Mouse (Mus musculus): Measurements from ENCODE around the gene Lrba. TPM values are rescaled to one million over a fixed set of nuclear protein-coding genes. Genes with fewer than 3 reads are reported as not detected.

The Lrba gene
- polyA plus RNA-seq, 1 experiment from 2014 or later, result 8.8 TPM

- H3K36me3 ChIP-seq (ENCODE audit: control insufficient read depth, insufficient read depth), result no peaks in the 10 kb centered on the region
- H3K4me3 ChIP-seq (ENCODE audit: low read depth, low read length), result no peak overlapping the region
- H3K9ac ChIP-seq (ENCODE audit: low read depth, low read length), result no peak overlapping the region
- H3K4me2 ChIP-seq (replicated peaks; ENCODE audit: low read depth), result no peak overlapping the region
- no peaks in the 10 kb centered on the region for H3K4me1 ChIP-seq (replicated peaks; ENCODE audit: control insufficient read depth, insufficient read depth, low read length)
- no peak for TF ChIP-seq CTCF (IDR thresholded peaks at IDR 0.05; ENCODE audit: low read depth)
- WGBS, result 79% methylated on average over 4 of the region's 4 CpGs
- ATAC-seq, result no peak
- no peaks in the 10 kb centered on the region for H3K9me3 ChIP-seq (ENCODE audit: control insufficient read depth)
- no peaks in the 10 kb centered on the region for H3K27me3 ChIP-seq (replicated peaks; ENCODE audit: control insufficient read depth, insufficient read depth, low read length)
- H3K27ac ChIP-seq (ENCODE audit: low read depth, low read length), result no peak overlapping the region
These were observed 342.8 kb downstream of the Lrba start for GRCm38 (mm10) chr3:86567312-86567711.

DNA sequence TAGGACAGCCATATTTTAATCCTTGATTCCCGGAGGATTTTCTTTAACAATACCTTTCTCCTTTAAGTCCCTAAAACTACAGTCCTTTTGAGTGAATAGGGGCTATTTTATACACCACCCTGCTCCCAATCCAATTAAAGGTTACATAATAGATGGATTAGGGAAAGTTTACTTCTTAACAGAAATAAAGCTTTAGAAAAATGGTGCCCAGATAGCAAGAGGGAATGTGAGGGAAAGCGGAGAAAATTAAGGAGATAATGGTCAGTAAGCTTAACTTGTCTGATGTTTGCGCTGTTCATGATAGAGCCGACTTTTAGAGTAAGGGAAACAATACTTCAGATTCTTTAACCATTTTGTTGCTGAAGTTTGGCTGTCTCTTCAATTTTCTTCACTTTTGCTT lies 347.0 kb downstream of the Lrba start:
- TF ChIP-seq CTCF (IDR thresholded peaks at IDR 0.05; ENCODE audit: low read depth), result no peak
- Histone ChIP-seq H3K4me1 (replicated peaks; ENCODE audit: control insufficient read depth, insufficient read depth, low read length) (no peaks in the 10 kb centered on the region), H3K27ac (ENCODE audit: low read depth, low read length) (no peak overlapping the region), H3K9ac (ENCODE audit: low read depth, low read length) (no peak overlapping the region), H3K36me3 (ENCODE audit: control insufficient read depth, insufficient read depth) (no peaks in the 10 kb centered on the region), H3K27me3 (replicated peaks; ENCODE audit: control insufficient read depth, insufficient read depth, low read length) (no peaks in the 10 kb centered on the region), H3K4me2 (replicated peaks; ENCODE audit: low read depth) (no peak overlapping the region), H3K4me3 (ENCODE audit: low read depth, low read length) (no peak overlapping the region), H3K9me3 (ENCODE audit: control insufficient read depth) (no peaks in the 10 kb centered on the region)
- ATAC-seq, result no peak
- 47% methylated on average over 4 of the region's 4 CpGs for WGBS

- no peak overlapping the region for H3K4me2 ChIP-seq (replicated peaks; ENCODE audit: low read depth)
- no peaks in the 10 kb centered on the region for H3K36me3 ChIP-seq (ENCODE audit: control insufficient read depth, insufficient read depth)
- WGBS, result 80% methylated on average over 3 of the region's 3 CpGs
These were observed 348.2 kb downstream of the Lrba start for GRCm38 (mm10) chr3:86572519-86573244.

DNA sequence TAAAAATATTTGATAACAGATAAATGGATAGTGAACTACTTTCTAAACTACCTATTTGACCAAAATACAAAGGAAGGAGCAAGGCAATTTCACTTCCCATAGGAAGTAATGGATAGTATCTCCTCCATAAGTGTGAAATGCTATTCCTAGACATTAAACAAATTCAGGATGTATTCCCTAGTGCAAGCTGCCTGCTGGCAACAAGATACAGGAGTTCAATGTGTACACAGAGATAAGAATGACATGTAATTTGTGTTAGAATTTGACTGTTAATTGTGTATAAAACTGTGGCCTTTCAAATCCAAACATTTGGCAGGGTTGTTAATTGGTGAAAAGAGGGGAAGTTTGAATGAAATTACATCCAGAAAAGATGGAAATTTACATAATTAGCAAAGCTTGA lies 350.8 kb downstream of the Lrba start:
- no peak overlapping the region for H3K9ac ChIP-seq (ENCODE audit: low read depth, low read length)
- TF ChIP-seq CTCF (IDR thresholded peaks at IDR 0.05; ENCODE audit: low read depth), result no peak
- no peaks in the 10 kb centered on the region for H3K27me3 ChIP-seq (replicated peaks; ENCODE audit: control insufficient read depth, insufficient read depth, low read length)
- H3K36me3 ChIP-seq (ENCODE audit: control insufficient read depth, insufficient read depth), result no peaks in the 10 kb centered on the region
- H3K4me2 ChIP-seq (replicated peaks; ENCODE audit: low read depth), result no peak overlapping the region
- no peaks in the 10 kb centered on the region for H3K9me3 ChIP-seq (ENCODE audit: control insufficient read depth)
- H3K27ac ChIP-seq (ENCODE audit: low read depth, low read length), result no peak overlapping the region
- no peak for ATAC-seq
- H3K4me3 ChIP-seq (ENCODE audit: low read depth, low read length), result no peak overlapping the region
- no peaks in the 10 kb centered on the region for H3K4me1 ChIP-seq (replicated peaks; ENCODE audit: control insufficient read depth, insufficient read depth, low read length)

More at GRCm38 (mm10) chr3:86572519-86573244, 348.2 kb downstream of the Lrba start:
- no peak for TF ChIP-seq CTCF (IDR thresholded peaks at IDR 0.05; ENCODE audit: low read depth)
- no peak for ATAC-seq
- Histone ChIP-seq H3K9me3 (ENCODE audit: control insufficient read depth) (no peaks in the 10 kb centered on the region), H3K27ac (ENCODE audit: low read depth, low read length) (no peak overlapping the region), H3K4me3 (ENCODE audit: low read depth, low read length) (no peak overlapping the region), H3K9ac (ENCODE audit: low read depth, low read length) (no peak overlapping the region), H3K4me1 (replicated peaks; ENCODE audit: control insufficient read depth, insufficient read depth, low read length) (no peaks in the 10 kb centered on the region), H3K27me3 (replicated peaks; ENCODE audit: control insufficient read depth, insufficient read depth, low read length) (no peaks in the 10 kb centered on the region)

- Histone ChIP-seq H3K9me3 (ENCODE audit: control insufficient read depth) (no peaks in the 10 kb centered on the region), H3K4me3 (ENCODE audit: low read depth, low read length) (no peak overlapping the region), H3K4me1 (replicated peaks; ENCODE audit: control insufficient read depth, insufficient read depth, low read length) (no peaks in the 10 kb centered on the region), H3K4me2 (replicated peaks; ENCODE audit: low read depth) (no peak overlapping the region), H3K9ac (ENCODE audit: low read depth, low read length) (no peak overlapping the region), H3K27me3 (replicated peaks; ENCODE audit: control insufficient read depth, insufficient read depth, low read length) (no peaks in the 10 kb centered on the region), H3K27ac (ENCODE audit: low read depth, low read length) (no peak overlapping the region), H3K36me3 (ENCODE audit: control insufficient read depth, insufficient read depth) (no peaks in the 10 kb centered on the region)
- WGBS, result 78% methylated on average over 3 of the region's 3 CpGs
- no peak for TF ChIP-seq CTCF (IDR thresholded peaks at IDR 0.05; ENCODE audit: low read depth)
- ATAC-seq, result no peak
These were observed 377.8 kb downstream of the Lrba start for GRCm38 (mm10) chr3:86602284-86602683.

- H3K4me1 ChIP-seq (replicated peaks; ENCODE audit: control insufficient read depth, insufficient read depth, low read length), result no peaks in the 10 kb centered on the region
- H3K4me2 ChIP-seq (replicated peaks; ENCODE audit: low read depth), result no peak overlapping the region
- no peaks in the 10 kb centered on the region for H3K36me3 ChIP-seq (ENCODE audit: control insufficient read depth, insufficient read depth)
- H3K27ac ChIP-seq (ENCODE audit: low read depth, low read length), result no peak overlapping the region
- no peak for ATAC-seq
- 83% methylated on average over 8 of the region's 8 CpGs for WGBS
- no peaks in the 10 kb centered on the region for H3K27me3 ChIP-seq (replicated peaks; ENCODE audit: control insufficient read depth, insufficient read depth, low read length)
- no peak overlapping the region for H3K4me3 ChIP-seq (ENCODE audit: low read depth, low read length)
- no peak for TF ChIP-seq CTCF (IDR thresholded peaks at IDR 0.05; ENCODE audit: low read depth)
- no peaks in the 10 kb centered on the region for H3K9me3 ChIP-seq (ENCODE audit: control insufficient read depth)
- H3K9ac ChIP-seq (ENCODE audit: low read depth, low read length), result no peak overlapping the region
These were observed 381.3 kb downstream of the Lrba start for GRCm38 (mm10) chr3:86605775-86606174.
